Mouse (Mus musculus) ES-Bruce4 (cell line): ENCODE measurements at regions not wholly inside any gene's neighbourhood (a gene's known extent, or its start where the extent isn't known, plus 50 kb on each side); places are given as distances from the start of the nearest gene placed in this dataset.

ENCODE experiments used
- CTCF ChIP-seq: IDR thresholded peaks from one replicate; pipeline ENCODE4 v1.8.1; 2011; ENCODE audit warnings: low read depth, low read length
- POLR2A ChIP-seq: IDR thresholded peaks from one replicate; pipeline ENCODE4 v1.8.1; 2011; ENCODE audit warnings: low read length; ENCODE audit not compliant: insufficient read depth

DNA sequence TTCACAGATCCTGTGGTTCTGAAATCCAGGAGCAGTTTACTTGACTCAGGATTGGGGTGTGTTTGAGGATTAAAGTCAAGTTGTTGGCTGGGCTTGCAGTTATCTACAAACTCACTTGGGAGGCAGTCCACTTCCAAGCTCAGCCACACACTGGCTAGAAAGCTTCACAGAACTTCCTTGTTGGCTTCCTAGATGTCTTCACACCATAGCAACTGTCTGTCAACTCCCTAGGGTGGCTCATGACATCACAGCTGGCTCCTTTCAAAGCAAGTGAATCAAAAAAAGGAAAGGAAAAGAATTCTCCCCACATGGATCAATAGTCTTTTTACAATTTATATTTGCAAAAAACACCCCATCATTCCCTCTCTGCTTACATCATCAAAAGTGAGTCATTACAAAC is 408.9 kb downstream of the Sorl1 start:
- no peak for TF ChIP-seq POLR2A
- TF ChIP-seq CTCF: no peak
